Mouse (Mus musculus) cerebellum, postnatal 25 days (tissue): Measurements from ENCODE around the gene Rhof.

Source experiments
- DNase-seq, 2 experiments: peaks; one replicate each; pipeline ENCODE4 v3.0.0; 2021; ENCODE audit warnings: mixed read lengths in 2 of 2

The Rhof gene

GRCm38 (mm10) chr5:123134875-123135382 is 2.4 kb upstream of the Rhof start:
- no peak for DNase-seq

GRCm38 (mm10) chr5:123134186-123134874 is 1.8 kb upstream of the Rhof start:
- DNase-seq = peak; percentile 73 to 86

- peak in 1 of 2 experiments; percentile 54 for DNase-seq
Measured at GRCm38 (mm10) chr5:123133784-123134143, 1.3 kb upstream of the Rhof start.

- DNase-seq = peak; percentile 92 to 93
Measured at GRCm38 (mm10) chr5:123133083-123133783, 741 bp upstream of the Rhof start.

- peak; percentile 5 to 12 for DNase-seq
Measured at GRCm38 (mm10) chr5:123130814-123131148, 1.7 kb downstream of the Rhof start.

GRCm38 (mm10) chr5:123130030-123130813 is 2.3 kb downstream of the Rhof start:
- DNase-seq = no peak

- no peak for DNase-seq
Measured at GRCm38 (mm10) chr5:123129170-123129757, 3.2 kb downstream of the Rhof start.

- DNase-seq = peak in 1 of 2 experiments; percentile 11
Measured at GRCm38 (mm10) chr5:123128426-123129169, 3.9 kb downstream of the Rhof start.

- peak in 1 of 2 experiments; percentile 5 for DNase-seq
Measured at GRCm38 (mm10) chr5:123127031-123127430, 5.5 kb downstream of the Rhof start.

GRCm38 (mm10) chr5:123125638-123126406 is 6.7 kb downstream of the Rhof start:
- peak in 1 of 2 experiments; percentile 13 for DNase-seq

GRCm38 (mm10) chr5:123125105-123125504 is 7.4 kb downstream of the Rhof start:
- DNase-seq = no peak

- peak in 1 of 2 experiments; percentile 52 for DNase-seq
Measured at GRCm38 (mm10) chr5:123122181-123122580, 10.3 kb downstream of the Rhof start.

- peak in 1 of 2 experiments; percentile 14 for DNase-seq
Measured at GRCm38 (mm10) chr5:123120624-123121215, 11.8 kb downstream of the Rhof start.

- DNase-seq = peak in 1 of 2 experiments; percentile 19
Measured at GRCm38 (mm10) chr5:123118826-123119225, 13.7 kb downstream of the Rhof start.

- peak in 1 of 2 experiments; percentile 27 for DNase-seq
Measured at GRCm38 (mm10) chr5:123117773-123118172, 14.7 kb downstream of the Rhof start.

- DNase-seq = peak; percentile 77 to 90
Measured at GRCm38 (mm10) chr5:123117257-123117656, 15.2 kb downstream of the Rhof start.

- no peak for DNase-seq
Measured at GRCm38 (mm10) chr5:123116080-123116479, 16.4 kb downstream of the Rhof start.

- DNase-seq = peak in 1 of 2 experiments; percentile 49
Measured at GRCm38 (mm10) chr5:123114924-123115323, 17.6 kb downstream of the Rhof start.

- DNase-seq = no peak
Measured at GRCm38 (mm10) chr5:123114109-123114508, 18.4 kb downstream of the Rhof start.

- DNase-seq = no peak
Measured at GRCm38 (mm10) chr5:123110296-123110721, 22.2 kb downstream of the Rhof start.
